Mouse (Mus musculus) layer of hippocampus, adult 8-10 months (tissue): ENCODE results near the gene Zfhx3. TPM values are rescaled to one million over a fixed set of nuclear protein-coding genes. Genes with fewer than 3 reads are reported as not detected.

Source experiments
- DNase-seq, 2 experiments: peaks; one replicate each; pipeline ENCODE4 v3.0.0; 2022; ENCODE audit warnings: low spot score in 2 of 2
- total RNA-seq, 4 experiments: library from RNA; stranded (reverse); gene quantifications; 2 replicates each; pipeline ENCODE4 v1.2.4; 2022

Gene Zfhx3
- total RNA-seq, 4 experiments from 2014 or later = 4.5 to 7.6 (median 6.7) TPM

- peak; percentile 83 to 89 for DNase-seq
These were observed 798.0 kb downstream of the Zfhx3 start for GRCm38 (mm10) chr8:108740443-108740842.

GRCm38 (mm10) chr8:108741651-108742050 is 799.2 kb downstream of the Zfhx3 start:
- DNase-seq = no peak

- DNase-seq = no peak
These were observed 800.0 kb downstream of the Zfhx3 start for GRCm38 (mm10) chr8:108742465-108742864.

GRCm38 (mm10) chr8:108743238-108743637 is 800.8 kb downstream of the Zfhx3 start:
- DNase-seq = no peak

- no peak for DNase-seq
These were observed 803.1 kb downstream of the Zfhx3 start for GRCm38 (mm10) chr8:108745551-108745950.

- DNase-seq = no peak
These were observed 805.7 kb downstream of the Zfhx3 start for GRCm38 (mm10) chr8:108748095-108748494.

- DNase-seq = no peak
These were observed 806.5 kb downstream of the Zfhx3 start for GRCm38 (mm10) chr8:108748851-108749376.

- DNase-seq = no peak
These were observed 808.4 kb downstream of the Zfhx3 start for GRCm38 (mm10) chr8:108750806-108751205.

GRCm38 (mm10) chr8:108754556-108754955 is 812.1 kb downstream of the Zfhx3 start:
- DNase-seq = no peak

- peak in 1 of 2 experiments; percentile 10 for DNase-seq
These were observed 813.2 kb downstream of the Zfhx3 start for GRCm38 (mm10) chr8:108755400-108756325.

GRCm38 (mm10) chr8:108759511-108760330 is 817.3 kb downstream of the Zfhx3 start:
- DNase-seq = peak; percentile 19 to 21

GRCm38 (mm10) chr8:108760745-108761144 is 818.3 kb downstream of the Zfhx3 start:
- DNase-seq = no peak

- DNase-seq = no peak
These were observed 820.1 kb downstream of the Zfhx3 start for GRCm38 (mm10) chr8:108762567-108762966.

GRCm38 (mm10) chr8:108764403-108765194 is 822.2 kb downstream of the Zfhx3 start:
- DNase-seq = no peak

- DNase-seq = no peak
These were observed 823.7 kb downstream of the Zfhx3 start for GRCm38 (mm10) chr8:108766102-108766501.

- no peak for DNase-seq
These were observed 825.6 kb downstream of the Zfhx3 start for GRCm38 (mm10) chr8:108768051-108768450.

GRCm38 (mm10) chr8:108770334-108770733 is 827.9 kb downstream of the Zfhx3 start:
- DNase-seq = no peak

- no peak for DNase-seq
These were observed 831.0 kb downstream of the Zfhx3 start for GRCm38 (mm10) chr8:108773436-108773835.

GRCm38 (mm10) chr8:108778063-108778462 is 835.6 kb downstream of the Zfhx3 start:
- no peak for DNase-seq

GRCm38 (mm10) chr8:108778551-108778950 is 836.1 kb downstream of the Zfhx3 start:
- DNase-seq = no peak

- DNase-seq = no peak
These were observed 838.3 kb downstream of the Zfhx3 start for GRCm38 (mm10) chr8:108780766-108781165.
